ENCODE assay signal across 8 mouse cellular contexts in genomic region chr3:27606626-27607025, GRCm38 (mm10).
A peak's percentile ranks its signal among the peaks of the same experiment; 100 is the strongest.
DNase-seq lines count a peak whose midpoint lies in the region; ATAC-seq and TF ChIP-seq lines count a peak whose summit lies in the region.
"Had no signal": no experiment of that assay in that cellular context is flagged by ENCODE, and none has a peak within 500 bp of the region (broad histone marks: within the 10 kb centered on the region; RNA-seq: fewer than 3 reads in every experiment).

No protein-coding gene starts in this region.

- ATAC-seq in hindbrain, embryonic 12.5 days (ENCODE audit: low FRiP score) = no peak
- ATAC-seq in hindbrain, embryonic 11.5 days (ENCODE audit: low FRiP score) = no peak
- no peak for ATAC-seq in midbrain, postnatal 0 days (ENCODE audit: low FRiP score)
- no peak for ATAC-seq in midbrain, embryonic 16.5 days
- no peak for ATAC-seq in limb, embryonic 11.5 days (ENCODE audit: insufficient number of reproducible peaks, low FRiP score, low TSS enrichment, low read depth)

- no peak for TF ChIP-seq CTCF in midbrain, postnatal 0 days (IDR thresholded peaks at IDR 0.05)

- no peaks in the 10 kb centered on the region for H3K36me3 ChIP-seq in hindbrain, embryonic 12.5 days
- H3K36me3 ChIP-seq in hindbrain, embryonic 11.5 days (ENCODE audit: control insufficient read depth, insufficient read depth, low read length) = no peaks in the 10 kb centered on the region
- no peaks in the 10 kb centered on the region for H3K36me3 ChIP-seq in midbrain, postnatal 0 days (ENCODE audit: insufficient read depth, low read length)
- H3K36me3 ChIP-seq in midbrain, embryonic 16.5 days (ENCODE audit: control insufficient read depth, insufficient read depth, low read length) = no peaks in the 10 kb centered on the region
- H3K36me3 ChIP-seq in limb, embryonic 11.5 days (ENCODE audit: control insufficient read depth, insufficient read depth, low read length) = no peaks in the 10 kb centered on the region

- WGBS in hindbrain, embryonic 12.5 days = 79% methylated on average over 6 of the region's 6 CpGs
- 85% methylated on average over 6 of the region's 6 CpGs for WGBS in hindbrain, embryonic 11.5 days
- WGBS in midbrain, postnatal 0 days = 81% methylated on average over 6 of the region's 6 CpGs
- 86% methylated on average over 6 of the region's 6 CpGs for WGBS in midbrain, embryonic 16.5 days
- WGBS in limb, embryonic 11.5 days = 79% methylated on average over 6 of the region's 6 CpGs

- H3K9me3 ChIP-seq in hindbrain, embryonic 12.5 days (replicated peaks) = no peaks in the 10 kb centered on the region
- no peaks in the 10 kb centered on the region for H3K9me3 ChIP-seq in hindbrain, embryonic 11.5 days (ENCODE audit: control insufficient read depth, low read length)
- H3K9me3 ChIP-seq in midbrain, postnatal 0 days (ENCODE audit: low read length) = no peaks in the 10 kb centered on the region
- H3K9me3 ChIP-seq in midbrain, embryonic 16.5 days (replicated peaks; ENCODE audit: control insufficient read depth, low read length, poor library complexity, severe bottlenecking) = no peaks in the 10 kb centered on the region
- H3K9me3 ChIP-seq in limb, embryonic 11.5 days (ENCODE audit: control insufficient read depth, low read length) = no peaks in the 10 kb centered on the region

- H3K27me3 ChIP-seq in hindbrain, embryonic 12.5 days = no peaks in the 10 kb centered on the region
- H3K27me3 ChIP-seq in hindbrain, embryonic 11.5 days (ENCODE audit: control insufficient read depth, insufficient read depth, low read length) = no peaks in the 10 kb centered on the region
- no peaks in the 10 kb centered on the region for H3K27me3 ChIP-seq in midbrain, postnatal 0 days (ENCODE audit: insufficient read depth, low read length)
- H3K27me3 ChIP-seq in midbrain, embryonic 16.5 days (ENCODE audit: control insufficient read depth, insufficient read depth, low read depth, low read length) = no peaks in the 10 kb centered on the region
- no peaks in the 10 kb centered on the region for H3K27me3 ChIP-seq in limb, embryonic 11.5 days (ENCODE audit: control insufficient read depth, insufficient read depth, low read length)

- H3K4me3 ChIP-seq in hindbrain, embryonic 12.5 days = no peak overlapping the region
- no peak overlapping the region for H3K4me3 ChIP-seq in hindbrain, embryonic 11.5 days (ENCODE audit: low read depth, low read length)
- H3K4me3 ChIP-seq in midbrain, postnatal 0 days (ENCODE audit: low read depth, low read length) = no peak overlapping the region
- no peak overlapping the region for H3K4me3 ChIP-seq in midbrain, embryonic 16.5 days (ENCODE audit: low read depth, low read length)
- H3K4me3 ChIP-seq in limb, embryonic 11.5 days (ENCODE audit: low read depth, low read length) = no peak overlapping the region

- H3K9ac ChIP-seq in hindbrain, embryonic 12.5 days = no peak overlapping the region
- H3K9ac ChIP-seq in hindbrain, embryonic 11.5 days (ENCODE audit: low read depth, low read length) = no peak overlapping the region
- no peak overlapping the region for H3K9ac ChIP-seq in midbrain, postnatal 0 days (replicated peaks; ENCODE audit: low read length, poor library complexity, severe bottlenecking)
- H3K9ac ChIP-seq in midbrain, embryonic 16.5 days (ENCODE audit: low read depth, low read length) = no peak overlapping the region
- no peak overlapping the region for H3K9ac ChIP-seq in limb, embryonic 11.5 days (ENCODE audit: low read length)

- H3K27ac ChIP-seq in hindbrain, embryonic 12.5 days = peak overlapping the region; percentile 76; the same call in 1 of the 2 replicates
- H3K27ac ChIP-seq in hindbrain, embryonic 11.5 days (ENCODE audit: low read depth, low read length) = no peak overlapping the region
- 0 out of 2 replicates have a peak overlapping the region, but pooled peaks have one; percentile 12 for H3K27ac ChIP-seq in midbrain, postnatal 0 days (ENCODE audit: low read depth, low read length)
- no peak overlapping the region for H3K27ac ChIP-seq in midbrain, embryonic 16.5 days (ENCODE audit: low read length)
- H3K27ac ChIP-seq in limb, embryonic 11.5 days (replicated peaks; ENCODE audit: low read depth, low read length) = 0 out of 2 replicates have a peak overlapping the region, but pooled peaks have one; percentile 15

- DNase-seq in hindbrain, embryonic 11.5 days (ENCODE audit: low spot score) = no peak
- no peak for DNase-seq in midbrain, postnatal 0 days (ENCODE audit: low spot score)
- no peak for DNase-seq in limb, embryonic 11.5 days (ENCODE audit: low spot score)
- no peak for DNase-seq in embryo, embryonic 11 days
- DNase-seq in yolk sac, embryonic 10.5 days (ENCODE audit: low spot score) = no peak
- DNase-seq: cerebellum, adult 11 months had no signal

- H3K4me1 ChIP-seq in hindbrain, embryonic 12.5 days = peaks cover 28% of the 10 kb centered on the region
- H3K4me1 ChIP-seq in hindbrain, embryonic 11.5 days (replicated peaks; ENCODE audit: control insufficient read depth, insufficient read depth, low read length) = no peaks in the 10 kb centered on the region
- no peaks in the 10 kb centered on the region for H3K4me1 ChIP-seq in midbrain, postnatal 0 days (ENCODE audit: insufficient read depth, low read length)
- H3K4me1 ChIP-seq in midbrain, embryonic 16.5 days (ENCODE audit: control insufficient read depth, insufficient read depth, low read length) = peaks cover 5% of the 10 kb centered on the region; the same call in 1 of the 2 replicates
- H3K4me1 ChIP-seq in limb, embryonic 11.5 days (ENCODE audit: control insufficient read depth, insufficient read depth, low read length) = peaks cover 23% of the 10 kb centered on the region

- no peak overlapping the region for H3K4me2 ChIP-seq in hindbrain, embryonic 12.5 days (replicated peaks)
- no peak overlapping the region for H3K4me2 ChIP-seq in hindbrain, embryonic 11.5 days (replicated peaks; ENCODE audit: low read depth, low read length)
- no peak overlapping the region for H3K4me2 ChIP-seq in midbrain, postnatal 0 days (ENCODE audit: low read depth, low read length, poor library complexity, severe bottlenecking)
- no peak overlapping the region for H3K4me2 ChIP-seq in midbrain, embryonic 16.5 days (ENCODE audit: low read length)
- no peak overlapping the region for H3K4me2 ChIP-seq in limb, embryonic 11.5 days (ENCODE audit: low read depth, severe bottlenecking)

Comparison
In these comparisons a context has a peak if more than half of its experiments do, and no peak if none do; other contexts are left out.
1. H3K27ac ChIP-seq: peak in hindbrain, embryonic 12.5 days (single experiment), midbrain, postnatal 0 days (single experiment) and limb, embryonic 11.5 days (single experiment); none in hindbrain, embryonic 11.5 days (single experiment) and midbrain, embryonic 16.5 days (single experiment).